Mouse (Mus musculus) embryonic facial prominence, embryonic 10.5 days (tissue): Measurements from ENCODE around the gene Tnfrsf9. TPM values are rescaled to one million over a fixed set of nuclear protein-coding genes. Genes with fewer than 3 reads are reported as not detected.
A peak's percentile ranks its signal among the peaks of the same experiment; 100 is the strongest.

Experiments
- DNase-seq: peaks from one replicate; pipeline ENCODE4 v3.0.0-alpha.2; 2017; ENCODE audit warnings: low spot score
- H3K27ac ChIP-seq: fragments of 300-500 bp; sonication (generic); replicated peaks from 2 replicates; pipeline ENCODE4 v1.5.1; 2016; ENCODE audit warnings: mild to moderate bottlenecking
- H3K27me3 ChIP-seq: fragments of 300-500 bp; sonication (generic); replicated peaks from 2 replicates; pipeline ENCODE4 v1.6.1; 2016; ENCODE audit warnings: low read depth, mild to moderate bottlenecking; ENCODE audit not compliant: poor library complexity, severe bottlenecking
- H3K36me3 ChIP-seq: fragments of 300-500 bp; sonication (generic); replicated peaks from 2 replicates; pipeline ENCODE4 v1.6.1; 2016; ENCODE audit warnings: mild to moderate bottlenecking, moderate library complexity
- H3K4me1 ChIP-seq: fragments of 300-500 bp; sonication (generic); 2 replicates; pipeline ENCODE4 v1.6.1; 2016
- H3K4me3 ChIP-seq: fragments of 300-500 bp; sonication (generic); 2 replicates; pipeline ENCODE4 v1.5.1; 2016; ENCODE audit warnings: mild to moderate bottlenecking, moderate library complexity
- H3K9me3 ChIP-seq: fragments of 300-500 bp; sonication (generic); 2 replicates; pipeline ENCODE4 v1.6.1; 2016; ENCODE audit warnings: mild to moderate bottlenecking
- WGBS: fragments of 180-500 bp; shearing (Covaris S2); methylation state at CpG from one replicate; pipeline ENCODE4 v1.1.7; 2016; 5-methylcytosine and 5-hydroxymethylcytosine counted together
- polyA plus RNA-seq: library from polyadenylated mRNA; unstranded; fragments of >200 nt; fragmentation: Nextera tagmentation; extraction: Ambion mirVana; gene quantifications from 2 replicates; pipeline ENCODE4 v1.2.1, GENCODE M21; 2016

Tnfrsf9 gene
- polyA plus RNA-seq, 1 experiment from 2014 or later = 0.69 TPM

- Histone ChIP-seq H3K4me3 (no peak overlapping the region), H3K9me3 (peaks cover 24% of the 10 kb centered on the region), H3K36me3 (peaks cover 10% of the 10 kb centered on the region), H3K27ac (no peak overlapping the region), H3K4me1 (peaks cover 32% of the 10 kb centered on the region), H3K27me3 (no peaks in the 10 kb centered on the region)
- WGBS = 90% methylated on average over 10 of the region's 10 CpGs
- no peak for DNase-seq
Observed at GRCm38 (mm10) chr4:150875393-150875792, 39.0 kb upstream of the Tnfrsf9 start.

- no peak overlapping the region for H3K4me3 ChIP-seq
- DNase-seq = no peak
- H3K4me1 ChIP-seq = peaks cover 4% of the 10 kb centered on the region; the same call in 1 of the 2 replicates
- no peaks in the 10 kb centered on the region for H3K27me3 ChIP-seq
- H3K9me3 ChIP-seq = peaks cover 27% of the 10 kb centered on the region
- peaks cover 10% of the 10 kb centered on the region for H3K36me3 ChIP-seq
- no peak overlapping the region for H3K27ac ChIP-seq
- 96% methylated on average over 22 of the region's 22 CpGs for WGBS
Observed at GRCm38 (mm10) chr4:150879631-150880030, 34.7 kb upstream of the Tnfrsf9 start.

GRCm38 (mm10) chr4:150880364-150880763 lies 34.0 kb upstream of the Tnfrsf9 start:
- Histone ChIP-seq H3K9me3 (peaks cover 27% of the 10 kb centered on the region), H3K4me1 (peaks cover 4% of the 10 kb centered on the region; the same call in 1 of the 2 replicates), H3K27ac (no peak overlapping the region), H3K36me3 (peaks cover 10% of the 10 kb centered on the region), H3K4me3 (no peak overlapping the region), H3K27me3 (no peaks in the 10 kb centered on the region)
- no peak for DNase-seq
- 91% methylated on average over 5 of the region's 5 CpGs for WGBS

- peaks cover 27% of the 10 kb centered on the region for H3K9me3 ChIP-seq
- H3K27ac ChIP-seq = no peak overlapping the region
- H3K4me1 ChIP-seq = no peaks in the 10 kb centered on the region
- peaks cover 10% of the 10 kb centered on the region for H3K36me3 ChIP-seq
- no peaks in the 10 kb centered on the region for H3K27me3 ChIP-seq
- WGBS = 84% methylated on average over 5 of the region's 5 CpGs
- H3K4me3 ChIP-seq = no peak overlapping the region
- no peak for DNase-seq
Observed at GRCm38 (mm10) chr4:150882632-150883031, 31.7 kb upstream of the Tnfrsf9 start.

- Histone ChIP-seq H3K9me3 (no peaks in the 10 kb centered on the region), H3K27ac (no peak overlapping the region; the same call in 1 of the 2 replicates), H3K27me3 (no peaks in the 10 kb centered on the region), H3K36me3 (no peaks in the 10 kb centered on the region), H3K4me3 (no peak overlapping the region), H3K4me1 (peaks cover 27% of the 10 kb centered on the region)
- 70% methylated on average over 5 of the region's 5 CpGs for WGBS
- DNase-seq = no peak
Observed at GRCm38 (mm10) chr4:150887903-150888302, 26.5 kb upstream of the Tnfrsf9 start.

GRCm38 (mm10) chr4:150888492-150888891 lies 25.9 kb upstream of the Tnfrsf9 start:
- Histone ChIP-seq H3K27ac (no peak overlapping the region; the same call in 1 of the 2 replicates), H3K36me3 (no peaks in the 10 kb centered on the region), H3K4me1 (peaks cover 27% of the 10 kb centered on the region), H3K27me3 (no peaks in the 10 kb centered on the region), H3K9me3 (no peaks in the 10 kb centered on the region), H3K4me3 (no peak overlapping the region)
- 64% methylated on average over 4 of the region's 4 CpGs for WGBS
- peak; percentile 42 for DNase-seq

GRCm38 (mm10) chr4:150889273-150889954 lies 24.9 kb upstream of the Tnfrsf9 start:
- H3K36me3 ChIP-seq = no peaks in the 10 kb centered on the region
- 47% methylated on average over 20 of the region's 20 CpGs for WGBS
- H3K27ac ChIP-seq = peak overlapping the region; percentile 40

GRCm38 (mm10) chr4:150889955-150890315 lies 24.4 kb upstream of the Tnfrsf9 start:
- Histone ChIP-seq H3K27ac (0 out of 2 replicates have a peak overlapping the region, but pooled peaks have one; percentile 16), H3K36me3 (no peaks in the 10 kb centered on the region)
- 71% methylated on average over 13 of the region's 13 CpGs for WGBS

More at GRCm38 (mm10) chr4:150889273-150889954, 24.9 kb upstream of the Tnfrsf9 start:
- Histone ChIP-seq H3K4me3 (no peak overlapping the region), H3K4me1 (peaks cover 27% of the 10 kb centered on the region), H3K27me3 (no peaks in the 10 kb centered on the region), H3K9me3 (no peaks in the 10 kb centered on the region)
- no peak for DNase-seq

GRCm38 (mm10) chr4:150891308-150891707 lies 23.1 kb upstream of the Tnfrsf9 start:
- no peaks in the 10 kb centered on the region for H3K9me3 ChIP-seq
- peaks cover 42% of the 10 kb centered on the region for H3K4me1 ChIP-seq
- H3K36me3 ChIP-seq = peaks cover 8% of the 10 kb centered on the region
- 80% methylated on average over 5 of the region's 5 CpGs for whole genome bisulfite sequencing
- H3K4me3 ChIP-seq = no peak overlapping the region
- no peak for DNase-seq
- no peak overlapping the region for H3K27ac ChIP-seq
- H3K27me3 ChIP-seq = no peaks in the 10 kb centered on the region

More at GRCm38 (mm10) chr4:150889955-150890315, 24.4 kb upstream of the Tnfrsf9 start:
- H3K27me3 ChIP-seq = no peaks in the 10 kb centered on the region
- H3K9me3 ChIP-seq = no peaks in the 10 kb centered on the region
- H3K4me1 ChIP-seq = peaks cover 32% of the 10 kb centered on the region
- H3K4me3 ChIP-seq = no peak overlapping the region
- no peak for DNase-seq

GRCm38 (mm10) chr4:150894718-150895501 lies 19.5 kb upstream of the Tnfrsf9 start:
- H3K36me3 ChIP-seq = peaks cover 44% of the 10 kb centered on the region
- no peak for DNase-seq
- no peak overlapping the region for H3K4me3 ChIP-seq
- no peaks in the 10 kb centered on the region for H3K9me3 ChIP-seq
- H3K4me1 ChIP-seq = peaks cover 28% of the 10 kb centered on the region
- no peak overlapping the region for H3K27ac ChIP-seq
- no peaks in the 10 kb centered on the region for H3K27me3 ChIP-seq
- WGBS = 73% methylated on average over 8 of the region's 8 CpGs

GRCm38 (mm10) chr4:150896896-150897624 lies 17.3 kb upstream of the Tnfrsf9 start:
- Histone ChIP-seq H3K9me3 (no peaks in the 10 kb centered on the region), H3K27ac (no peak overlapping the region), H3K4me3 (no peak overlapping the region), H3K27me3 (no peaks in the 10 kb centered on the region), H3K36me3 (peaks cover 66% of the 10 kb centered on the region), H3K4me1 (peaks cover 21% of the 10 kb centered on the region)
- 94% methylated on average over 26 of the region's 26 CpGs for WGBS
- no peak for DNase-seq

GRCm38 (mm10) chr4:150898716-150899365 lies 15.5 kb upstream of the Tnfrsf9 start:
- 58% methylated on average over 13 of the region's 13 CpGs for WGBS
- H3K36me3 ChIP-seq = peaks cover 84% of the 10 kb centered on the region

More at GRCm38 (mm10) chr4:150898716-150899365, 15.5 kb upstream of the Tnfrsf9 start:
- no peak overlapping the region for H3K27ac ChIP-seq
- H3K4me1 ChIP-seq = peaks cover 21% of the 10 kb centered on the region
- H3K9me3 ChIP-seq = no peaks in the 10 kb centered on the region
- DNase-seq = peak; percentile 79
- no peaks in the 10 kb centered on the region for H3K27me3 ChIP-seq
- H3K4me3 ChIP-seq = no peak overlapping the region
